Mouse (Mus musculus) hindbrain, embryonic 14.5 days (tissue): ENCODE measurements around the gene Hyls1. TPM values are rescaled to one million over a fixed set of nuclear protein-coding genes. Genes with fewer than 3 reads are reported as not detected.

Source experiments
- ATAC-seq: fragments of 200-750 bp; cut with Nextera tagmentation; 2 replicates; pipeline ENCODE4 v1.8.0; 2017; ENCODE audit warnings: moderate number of reproducible peaks, mild to moderate bottlenecking, moderate TSS enrichment, moderate library complexity; ENCODE audit not compliant: low FRiP score
- DNase-seq: peaks from one replicate; pipeline ENCODE4 v3.0.0-alpha.2; 2015; ENCODE audit warnings: low spot score
- H3K27ac ChIP-seq: fragments of 300-500 bp; sonication (generic); 2 replicates; pipeline ENCODE4 v1.5.1; 2014; ENCODE audit warnings: mild to moderate bottlenecking, moderate library complexity
- H3K27me3 ChIP-seq: fragments of 300-500 bp; sonication (generic); 2 replicates; pipeline ENCODE4 v1.6.1; 2014; ENCODE audit warnings: mild to moderate bottlenecking, low read length, mixed read lengths; ENCODE audit not compliant: control insufficient read depth, insufficient read depth
- H3K36me3 ChIP-seq: fragments of 300-500 bp; sonication (generic); replicated peaks from 2 replicates; pipeline ENCODE4 v1.6.1; 2014; ENCODE audit not compliant: control insufficient read depth, insufficient read depth
- H3K4me1 ChIP-seq: fragments of 300-500 bp; sonication (generic); replicated peaks from 2 replicates; pipeline ENCODE4 v1.6.1; 2014; ENCODE audit warnings: antibody characterized with exemption, low read length, mixed read lengths; ENCODE audit not compliant: control insufficient read depth, insufficient read depth
- H3K4me2 ChIP-seq: fragments of 300-500 bp; sonication (generic); replicated peaks from 2 replicates; pipeline ENCODE4 v1.6.1; 2014; ENCODE audit warnings: mild to moderate bottlenecking, moderate library complexity
- H3K4me3 ChIP-seq: fragments of 300-500 bp; sonication (generic); replicated peaks from 2 replicates; pipeline ENCODE4 v1.5.1; 2014; ENCODE audit warnings: mild to moderate bottlenecking, low read length
- H3K9ac ChIP-seq: fragments of 300-500 bp; sonication (generic); 2 replicates; pipeline ENCODE4 v1.6.1; 2014
- H3K9me3 ChIP-seq: fragments of 300-500 bp; sonication (generic); 2 replicates; pipeline ENCODE4 v1.6.1; 2016; ENCODE audit warnings: low read length; ENCODE audit not compliant: control insufficient read depth
- WGBS: fragments of 180-500 bp; shearing (Covaris S2); extraction: QIAGEN DNeasy Blood & Tissue Kit; methylation state at CpG from one replicate; pipeline ENCODE4 v1.1.7; 2014; 5-methylcytosine and 5-hydroxymethylcytosine counted together
- polyA plus RNA-seq: library from polyadenylated mRNA; unstranded; fragments of >200 nt; fragmentation: Nextera tagmentation; extraction: Ambion mirVana; gene quantifications from 2 replicates; pipeline ENCODE4 v1.2.1, GENCODE M21; 2014

The Hyls1 gene
- polyA plus RNA-seq, 1 experiment from 2014 or later = 14.4 TPM

DNA sequence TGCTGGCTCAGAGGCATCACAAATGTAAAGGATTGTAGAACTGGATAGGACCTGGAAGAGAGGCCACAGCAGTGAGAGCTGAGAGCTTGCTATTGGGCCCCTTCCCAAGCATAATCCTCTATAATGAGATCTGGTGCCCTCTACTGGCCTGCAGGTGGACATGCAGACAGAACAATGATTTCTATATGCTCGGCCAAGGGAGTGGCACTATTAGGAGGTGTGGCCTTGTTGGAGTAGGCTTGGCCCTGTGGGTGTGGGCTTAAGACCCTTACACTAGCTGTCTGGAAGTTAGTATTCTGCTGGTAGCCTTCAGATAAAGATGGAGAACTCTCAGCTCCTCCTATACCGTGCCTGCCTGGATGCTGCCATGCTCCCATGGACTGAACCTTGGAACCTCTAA, 35.1 kb downstream of the Hyls1 start:
- H3K36me3 ChIP-seq = no peaks in the 10 kb centered on the region
- H3K4me2 ChIP-seq = no peak overlapping the region
- no peak overlapping the region for H3K9ac ChIP-seq
- no peaks in the 10 kb centered on the region for H3K9me3 ChIP-seq
- ATAC-seq (peak; percentile 91), DNase-seq (peak; percentile 88)
- H3K27ac ChIP-seq = no peak overlapping the region
- H3K27me3 ChIP-seq = no peaks in the 10 kb centered on the region
- no peak overlapping the region for H3K4me3 ChIP-seq
- WGBS = 6% methylated on average over 2 of the region's 2 CpGs
- H3K4me1 ChIP-seq = no peaks in the 10 kb centered on the region

DNA sequence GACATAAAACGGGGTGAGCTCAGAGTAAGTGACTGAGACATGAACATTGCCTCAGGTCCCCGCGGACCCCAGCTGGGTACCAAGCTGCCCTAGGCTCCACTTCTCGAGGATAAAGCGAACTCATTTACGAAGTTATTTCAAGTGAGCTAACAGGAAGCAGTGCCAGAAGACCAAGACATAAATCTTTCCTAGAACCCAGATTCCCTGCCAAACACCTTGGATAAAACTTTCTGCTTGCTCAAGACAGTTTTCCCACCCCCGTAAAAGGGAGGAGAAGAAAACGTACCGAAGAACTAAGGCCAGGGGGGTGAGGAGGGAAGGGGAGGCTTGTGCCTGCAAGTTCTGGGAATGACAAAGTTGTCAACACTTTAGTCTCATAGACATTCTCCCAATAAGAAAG, 36.9 kb downstream of the Hyls1 start:
- no peak overlapping the region for H3K4me2 ChIP-seq
- 79% methylated on average over 9 of the region's 9 CpGs for WGBS
- H3K9ac ChIP-seq = no peak overlapping the region
- no peaks in the 10 kb centered on the region for H3K27me3 ChIP-seq
- no peak for ATAC-seq
- H3K27ac ChIP-seq = no peak overlapping the region
- H3K4me3 ChIP-seq = no peak overlapping the region
- DNase-seq = no peak
- H3K9me3 ChIP-seq = no peaks in the 10 kb centered on the region
- peaks cover 5% of the 10 kb centered on the region; the same call in 1 of the 2 replicates for H3K4me1 ChIP-seq
- no peaks in the 10 kb centered on the region for H3K36me3 ChIP-seq

DNA sequence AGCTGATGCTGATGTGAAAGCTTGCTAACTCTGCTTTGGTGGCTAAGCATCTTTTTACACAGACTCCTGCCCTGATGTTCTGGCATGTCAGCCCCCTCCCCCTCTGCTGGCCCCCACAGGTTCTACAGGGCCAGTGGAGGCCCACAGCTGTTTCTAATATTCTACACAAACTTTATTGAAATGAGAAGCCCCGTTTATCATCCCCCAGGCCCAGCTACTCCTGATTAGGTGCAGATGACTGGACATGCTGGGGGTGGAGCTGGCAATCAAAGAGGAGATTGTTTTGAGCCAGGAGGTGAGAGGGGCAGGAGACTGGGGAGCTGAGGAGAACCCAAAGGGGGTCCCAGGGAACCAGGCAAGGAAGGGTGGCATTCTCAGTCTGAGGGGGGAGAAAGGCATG, 40.4 kb downstream of the Hyls1 start:
- DNase-seq (no peak), ATAC-seq (no peak)
- no peak overlapping the region for H3K4me3 ChIP-seq
- H3K4me2 ChIP-seq = no peak overlapping the region
- no peaks in the 10 kb centered on the region for H3K9me3 ChIP-seq
- no peaks in the 10 kb centered on the region for H3K36me3 ChIP-seq
- 29% methylated on average over 1 of the region's 1 CpGs for WGBS
- H3K27me3 ChIP-seq = no peaks in the 10 kb centered on the region
- H3K9ac ChIP-seq = no peak overlapping the region
- no peak overlapping the region for H3K27ac ChIP-seq
- peaks cover 5% of the 10 kb centered on the region; the same call in 1 of the 2 replicates for H3K4me1 ChIP-seq

DNA sequence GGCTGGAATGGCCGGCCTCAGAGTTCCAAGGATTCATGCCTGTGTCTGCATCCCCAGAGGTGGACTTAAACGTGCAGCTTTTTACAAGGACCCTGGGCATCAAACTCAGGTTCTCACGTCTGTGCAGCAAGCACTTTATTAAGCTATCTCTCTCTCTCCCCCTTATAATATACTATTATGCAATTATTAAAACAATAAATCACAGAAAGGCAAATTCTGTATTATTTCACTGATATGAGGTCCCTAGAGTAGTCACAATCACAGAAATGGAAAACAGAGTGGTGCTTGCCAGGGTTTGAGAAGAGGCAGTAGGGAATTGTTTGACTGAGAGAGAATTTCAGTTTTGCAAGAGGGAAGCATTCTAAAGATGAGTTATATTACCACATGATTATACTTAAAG, 41.1 kb downstream of the Hyls1 start:
- Histone ChIP-seq H3K36me3 (no peaks in the 10 kb centered on the region), H3K9me3 (no peaks in the 10 kb centered on the region), H3K4me2 (no peak overlapping the region), H3K9ac (no peak overlapping the region), H3K4me1 (peaks cover 9% of the 10 kb centered on the region), H3K27ac (no peak overlapping the region), H3K4me3 (no peak overlapping the region), H3K27me3 (no peaks in the 10 kb centered on the region)
- no peak for ATAC-seq
- no peak for DNase-seq
- WGBS = 69% methylated on average over 3 of the region's 3 CpGs

DNA sequence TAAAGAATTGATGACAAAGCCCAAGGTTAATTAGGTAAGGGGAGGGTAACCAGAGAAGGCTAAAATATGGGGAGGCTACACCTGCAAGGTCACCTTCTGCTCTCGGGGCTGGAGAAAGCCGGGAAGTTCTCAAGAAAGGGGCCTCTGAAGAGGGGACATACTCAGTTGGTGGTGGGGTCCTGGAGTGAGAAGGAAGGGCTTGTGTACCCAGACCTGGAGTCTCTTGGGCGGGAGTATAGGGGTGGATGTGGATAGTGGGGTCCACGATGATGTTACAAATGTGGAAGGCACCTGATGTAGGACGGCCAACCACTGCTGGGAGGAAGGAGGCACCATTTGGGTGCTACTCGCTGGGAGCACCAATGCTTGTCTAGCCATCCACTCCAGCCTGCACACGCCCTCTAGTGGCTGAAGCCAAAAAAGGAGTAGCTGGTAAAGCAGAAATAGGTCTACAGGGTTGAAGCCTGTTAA, 46.2 kb downstream of the Hyls1 start:
- no peaks in the 10 kb centered on the region for H3K36me3 ChIP-seq
- DNase-seq (peak; percentile 79), ATAC-seq (peak; percentile 73)
- WGBS = 20% methylated on average over 7 of the region's 7 CpGs
- H3K27me3 ChIP-seq = no peaks in the 10 kb centered on the region
- no peak overlapping the region for H3K9ac ChIP-seq
- no peaks in the 10 kb centered on the region for H3K9me3 ChIP-seq
- H3K4me2 ChIP-seq = peak overlapping the region; percentile 17
- H3K27ac ChIP-seq = no peak overlapping the region
- H3K4me3 ChIP-seq = no peak overlapping the region
- H3K4me1 ChIP-seq = peaks cover 13% of the 10 kb centered on the region

GRCm38 (mm10) chr9:35523541-35523940, 46.7 kb downstream of the Hyls1 start:
- 8% methylated on average over 5 of the region's 5 CpGs for WGBS
- peak; percentile 60 for ATAC-seq
- H3K4me2 ChIP-seq = peak overlapping the region; percentile 17; the same call in 1 of the 2 replicates

DNA sequence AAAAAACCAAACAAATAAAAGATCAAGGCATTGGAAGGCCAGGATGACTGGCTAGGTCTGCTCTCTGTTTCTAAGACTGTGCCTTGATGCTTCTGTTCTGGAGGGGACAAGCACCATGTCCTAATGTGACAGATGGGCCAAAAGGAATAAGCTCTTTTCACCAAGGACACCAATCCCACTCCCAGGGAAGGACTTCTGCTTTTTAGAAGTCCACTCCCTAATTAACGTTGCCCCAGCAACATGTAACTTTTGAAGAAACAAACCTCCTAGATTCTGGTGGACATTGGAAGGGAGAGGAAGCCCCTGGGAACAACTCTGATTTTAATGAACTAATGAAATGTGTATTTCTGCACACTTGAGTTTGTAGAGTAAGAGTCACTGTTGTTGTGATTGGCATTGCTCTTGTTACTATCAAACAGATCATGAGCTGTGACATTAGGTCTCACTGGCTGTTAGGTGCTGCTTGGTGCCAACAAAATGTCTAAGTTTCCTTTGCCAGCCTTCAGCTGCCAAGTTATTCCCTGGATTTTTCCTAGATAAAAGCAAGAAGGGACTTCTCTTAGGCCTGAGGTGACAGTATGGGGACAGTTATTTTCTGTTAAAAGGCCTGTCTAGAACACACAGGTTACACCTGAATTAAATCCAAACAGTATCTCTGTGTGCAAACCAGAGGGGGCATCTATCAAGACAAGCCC, 47.2 kb downstream of the Hyls1 start:
- ATAC-seq = no peak
- Histone ChIP-seq H3K4me2 (no peak overlapping the region), H3K27me3 (no peaks in the 10 kb centered on the region), H3K9ac (no peak overlapping the region), H3K9me3 (no peaks in the 10 kb centered on the region), H3K36me3 (no peaks in the 10 kb centered on the region), H3K27ac (no peak overlapping the region), H3K4me1 (peaks cover 13% of the 10 kb centered on the region), H3K4me3 (no peak overlapping the region)
- 71% methylated on average over 1 of the region's 1 CpGs for WGBS
- DNase-seq = no peak

More at GRCm38 (mm10) chr9:35523541-35523940, 46.7 kb downstream of the Hyls1 start:
- no peak overlapping the region for H3K27ac ChIP-seq
- peaks cover 13% of the 10 kb centered on the region for H3K4me1 ChIP-seq
- H3K4me3 ChIP-seq = no peak overlapping the region
- no peaks in the 10 kb centered on the region for H3K9me3 ChIP-seq
- H3K9ac ChIP-seq = no peak overlapping the region
- no peaks in the 10 kb centered on the region for H3K27me3 ChIP-seq
- DNase-seq = peak; percentile 71
- H3K36me3 ChIP-seq = no peaks in the 10 kb centered on the region

- ATAC-seq = no peak
- 88% methylated on average over 2 of the region's 2 CpGs for WGBS
- no peaks in the 10 kb centered on the region for H3K36me3 ChIP-seq
Observed at GRCm38 (mm10) chr9:35522241-35522640, 48.0 kb downstream of the Hyls1 start.

DNA sequence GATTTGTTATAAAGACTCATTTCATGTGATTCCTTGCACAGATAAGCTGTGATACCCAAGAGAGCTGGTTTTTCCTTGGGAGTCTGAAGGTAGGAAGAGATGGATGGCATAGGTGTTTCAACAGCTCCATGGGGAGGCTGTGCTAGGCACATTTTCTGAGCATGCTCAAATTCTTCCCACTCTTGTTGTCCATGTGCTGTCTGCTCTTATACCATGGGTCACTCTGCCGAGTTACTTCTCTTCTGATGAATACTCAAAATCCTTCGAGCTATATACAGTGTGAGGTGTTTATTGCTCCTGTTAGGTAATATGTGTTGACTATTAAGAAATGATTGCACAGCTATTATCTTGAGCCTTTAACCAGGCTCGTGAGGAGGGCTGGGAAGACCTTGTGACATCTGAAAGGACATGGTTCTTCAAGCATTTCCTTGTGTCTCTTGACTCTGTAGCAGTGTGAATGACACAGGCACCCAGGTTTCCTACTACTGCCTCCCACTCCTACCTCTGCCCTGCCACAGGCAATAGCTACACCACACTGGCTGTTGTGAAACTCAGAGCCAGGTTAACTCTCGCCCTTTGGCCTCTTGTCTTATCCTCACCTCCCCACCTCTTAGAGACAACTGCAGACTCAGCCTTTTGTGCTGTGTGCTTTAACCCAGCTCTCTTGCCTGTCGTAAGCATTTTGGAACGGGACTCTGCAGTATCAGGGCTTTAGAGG, 49.4 kb downstream of the Hyls1 start:
- Histone ChIP-seq H3K27me3 (no peaks in the 10 kb centered on the region), H3K4me1 (peaks cover 13% of the 10 kb centered on the region), H3K27ac (no peak overlapping the region), H3K4me3 (no peak overlapping the region), H3K36me3 (no peaks in the 10 kb centered on the region), H3K9me3 (no peaks in the 10 kb centered on the region), H3K4me2 (no peak overlapping the region), H3K9ac (no peak overlapping the region)
- ATAC-seq (no peak), DNase-seq (no peak)
- 82% methylated on average over 6 of the region's 6 CpGs for WGBS

More at GRCm38 (mm10) chr9:35522241-35522640, 48.0 kb downstream of the Hyls1 start:
- Histone ChIP-seq H3K9ac (no peak overlapping the region), H3K27me3 (no peaks in the 10 kb centered on the region), H3K9me3 (no peaks in the 10 kb centered on the region), H3K4me1 (peaks cover 13% of the 10 kb centered on the region), H3K4me3 (no peak overlapping the region), H3K4me2 (no peak overlapping the region), H3K27ac (no peak overlapping the region)
- DNase-seq = no peak
